8 mouse cellular contexts compared by ENCODE assay signal in genomic region chr1:138135637-138136372, GRCm38 (mm10). TPM values are rescaled to one million over a fixed set of nuclear protein-coding genes. Genes with fewer than 3 reads are reported as not detected.
DNase-seq lines count a peak whose midpoint lies in the region; ATAC-seq and TF ChIP-seq lines count a peak whose summit lies in the region.

No protein-coding gene starts in this region.

- 39% methylated on average over 9 of the region's 9 CpGs for WGBS in hindbrain, embryonic 12.5 days

- peak overlapping the region; percentile 94 for H3K9ac ChIP-seq in CH12.LX (ENCODE audit: insufficient read depth, low read depth)
- 0 out of 2 replicates have a peak overlapping the region, but pooled peaks have one; percentile 0 for H3K9ac ChIP-seq in hindbrain, embryonic 12.5 days

- no peaks in the 10 kb centered on the region for H3K27me3 ChIP-seq in CH12.LX (replicated peaks)
- H3K27me3 ChIP-seq in hindbrain, embryonic 12.5 days, result no peaks in the 10 kb centered on the region

- TF ChIP-seq CTCF in CH12.LX (conservative IDR thresholded peaks at IDR 0.05 in 1 of 2, IDR thresholded peaks at IDR 0.05 in 1 of 2; ENCODE audit: low read depth in 2 of 2, low read length in 2 of 2), result no peak

- peaks cover 0 to 15% of the 10 kb centered on the region in 2 experiments for H3K36me3 ChIP-seq in CH12.LX (replicated peaks in 1 of 2; ENCODE audit: control insufficient read depth in 1 of 2, insufficient read depth in 1 of 2, low read length in 1 of 2)
- no peaks in the 10 kb centered on the region for H3K36me3 ChIP-seq in hindbrain, embryonic 12.5 days

- no peaks in the 10 kb centered on the region for H3K9me3 ChIP-seq in CH12.LX (replicated peaks; ENCODE audit: low read length)
- H3K9me3 ChIP-seq in hindbrain, embryonic 12.5 days (replicated peaks), result no peaks in the 10 kb centered on the region

- H3K79me2 ChIP-seq in CH12.LX (replicated peaks; ENCODE audit: control insufficient read depth, extremely low read depth, insufficient read depth, poor library complexity, severe bottlenecking), result peaks cover 59% of the 10 kb centered on the region

- H3K27ac ChIP-seq in CH12.LX (ENCODE audit: insufficient read depth, low read depth), result peak overlapping the region; percentile 80
- H3K27ac ChIP-seq in hindbrain, embryonic 12.5 days, result peak overlapping the region; percentile 49

- TF ChIP-seq POLR2A in CH12.LX (IDR thresholded peaks at IDR 0.05; ENCODE audit: low read depth, low read length), result no peak

- TF ChIP-seq EP300 in CH12.LX (IDR thresholded peaks at IDR 0.05; ENCODE audit: low read length), result no peak

- in situ Hi-C loops in CH12.LX (cut with MboI; ENCODE audit: low pct_ligation_motif_present, low pct_unique_long_range_greater_than_20kb, low sequenced_read_pairs), result loop anchor here (10.0 kb wide), 1 partner anchor 139 kb away; the partner anchor contains the start of gene Atp6v1g3

- no peak for TF ChIP-seq RAD21 in CH12.LX (IDR thresholded peaks at IDR 0.05; ENCODE audit: low read depth, low read length)

- H3K4me1 ChIP-seq in CH12.LX (ENCODE audit: control insufficient read depth in 1 of 2, insufficient read depth in 2 of 2), result peaks cover 6 to 73% of the 10 kb centered on the region in 2 experiments; a peak in 3 of 4 replicates
- H3K4me1 ChIP-seq in hindbrain, embryonic 12.5 days, result peaks cover 9% of the 10 kb centered on the region; the same call in 1 of the 2 replicates

- H3K4me3 ChIP-seq in CH12.LX (replicated peaks in 1 of 3; ENCODE audit: low read depth in 2 of 3, low read length in 2 of 3, poor library complexity in 1 of 3), result peak overlapping the region; percentile 35 to 39 (median 37)
- H3K4me3 ChIP-seq in hindbrain, embryonic 12.5 days, result peak overlapping the region; percentile 27

- dilution Hi-C loops in CH12.LX (cut with MboI; ENCODE audit: extremely low pct_ligation_motif_present, extremely low pct_unique_long_range_greater_than_20kb, low sequenced_read_pairs), result no loop called here

- ATAC-seq in hindbrain, embryonic 12.5 days (ENCODE audit: low FRiP score), result peak; percentile 55
- no peak for ATAC-seq in granulocyte monocyte progenitor cell, adult 5-6 weeks (replicated peaks; ENCODE audit: poor library complexity, severe bottlenecking)

- peak overlapping the region; percentile 100 for H3K4me2 ChIP-seq in CH12.LX (ENCODE audit: insufficient read depth, low read depth, poor library complexity, severe bottlenecking)
- peak overlapping the region; percentile 47 for H3K4me2 ChIP-seq in hindbrain, embryonic 12.5 days (replicated peaks)

- peak; percentile 39 for DNase-seq in embryo, embryonic 10.5 days (ENCODE audit: low spot score)
- DNase-seq in embryo, embryonic 10 days (ENCODE audit: low spot score), result no peak
- no peak for DNase-seq in CH12.LX (ENCODE audit: extremely low read depth)
- DNase-seq in mesoderm, embryonic 11.5 days (ENCODE audit: low read depth, low spot score), result peak; percentile 23
- no peak for DNase-seq in layer of hippocampus, postnatal 25 days (ENCODE audit: extremely low spot score in 1 of 2, low spot score in 1 of 2)
- no peak for DNase-seq in lung, postnatal 10 days

TF ChIP-seq in CH12.LX, 34 proteins besides CTCF, POLR2A, EP300 and RAD21:
- TF ChIP-seq MYC (IDR thresholded peaks at IDR 0.05; ENCODE audit: low read depth, low read length) (no peak), TBP (conservative IDR thresholded peaks at IDR 0.05; ENCODE audit: low read depth, low read length) (no peak), SIN3A (IDR thresholded peaks at IDR 0.05; ENCODE audit: low read length) (no peak), JUN (IDR thresholded peaks at IDR 0.05; ENCODE audit: insufficient read depth, low read depth, low read length) (no peak), BHLHE40 (IDR thresholded peaks at IDR 0.05; ENCODE audit: low read depth, low read length) (no peak)

RNA-seq across cellular contexts. Expression of gene Ptprc, which starts 39.7 kb away (rescaled TPM):
- total RNA-seq in CH12.LX (2012; rRNA removed) (120 and 121 TPM in 2 replicates), CH12.LX (2014; rRNA removed) (211 and 250 TPM in 2 replicates)
- 136 and 146 TPM in 2 replicates for polyA plus RNA-seq in CH12.LX (2012; ENCODE audit: insufficient read length, low read depth)
- polyA plus RNA-seq in hindbrain, embryonic 12.5 days (2016; fragmentation: Nextera tagmentation; extraction: Ambion mirVana), result 1.5 TPM in 2 replicates
- 114 and 122 TPM in 2 replicates for total RNA-seq in granulocyte monocyte progenitor cell, adult 5-6 weeks (2014; fragmentation: Nextera tagmentation)
- total RNA-seq in granulocyte monocyte progenitor cell, adult 5-6 weeks (2017), result 166 and 176 TPM in 2 replicates
- total RNA-seq in layer of hippocampus, postnatal 25 days (2021), result 1 to 10 TPM; 2.1 to 3.1 TPM

Comparison
In these comparisons a context has a peak if more than half of its experiments do, and no peak if none do; other contexts are left out.
1. DNase-seq: peak in embryo, embryonic 10.5 days (single experiment) and mesoderm, embryonic 11.5 days (single experiment); none in embryo, embryonic 10 days (single experiment), CH12.LX (single experiment), layer of hippocampus, postnatal 25 days (0 of 2) and lung, postnatal 10 days (single experiment).
2. RNA of gene Ptprc, which starts 39.7 kb away (total RNA-seq): 120 to 250 TPM in CH12.LX and 114 to 176 TPM in granulocyte monocyte progenitor cell, adult 5-6 weeks; 2.1 to 3.1 TPM in layer of hippocampus, postnatal 25 days; every median in the first group is over 10 times any median in the second.